Mouse (Mus musculus) liver, embryonic 16.5 days (tissue): Measurements from ENCODE around the gene Cxadr. TPM values are rescaled to one million over a fixed set of nuclear protein-coding genes. Genes with fewer than 3 reads are reported as not detected.

Source experiments
- ATAC-seq: fragments of 200-750 bp; cut with Nextera tagmentation; 2 replicates; pipeline ENCODE4 v1.8.0; 2017; ENCODE audit warnings: low read depth, mild to moderate bottlenecking, moderate number of reproducible peaks, moderate library complexity
- H3K27ac ChIP-seq: fragments of 300-500 bp; sonication (generic); 2 replicates; pipeline ENCODE4 v1.5.1; 2014; ENCODE audit warnings: mild to moderate bottlenecking, low read length
- H3K27me3 ChIP-seq: fragments of 300-500 bp; sonication (generic); 2 replicates; pipeline ENCODE4 v1.6.1; 2014; ENCODE audit warnings: low read depth, low read length, mixed read lengths; ENCODE audit not compliant: control insufficient read depth, insufficient read depth
- H3K36me3 ChIP-seq: fragments of 300-500 bp; sonication (generic); 2 replicates; pipeline ENCODE4 v1.6.1; 2014; ENCODE audit warnings: mild to moderate bottlenecking; ENCODE audit not compliant: control insufficient read depth, insufficient read depth
- H3K4me1 ChIP-seq: fragments of 300-500 bp; sonication (generic); 2 replicates; pipeline ENCODE4 v1.6.1; 2014; ENCODE audit warnings: low read depth, low read length, mixed read lengths; ENCODE audit not compliant: control insufficient read depth
- H3K4me2 ChIP-seq: fragments of 300-500 bp; sonication (generic); 2 replicates; pipeline ENCODE4 v1.6.1; 2014; ENCODE audit warnings: low read depth, low read length, mixed read lengths
- H3K4me3 ChIP-seq: fragments of 300-500 bp; sonication (generic); 2 replicates; pipeline ENCODE4 v1.5.1; 2014; ENCODE audit warnings: low read depth, mild to moderate bottlenecking, low read length
- H3K9ac ChIP-seq: fragments of 300-500 bp; sonication (generic); 2 replicates; pipeline ENCODE4 v1.6.1; 2014; ENCODE audit warnings: low read depth, low read length
- H3K9me3 ChIP-seq: fragments of 300-500 bp; sonication (generic); replicated peaks from 2 replicates; pipeline ENCODE4 v1.6.1; 2016; ENCODE audit warnings: low read length; ENCODE audit not compliant: control insufficient read depth
- WGBS: fragments of 180-500 bp; shearing (Covaris S2); extraction: QIAGEN DNeasy Blood & Tissue Kit; methylation state at CpG from one replicate; pipeline ENCODE4 v1.1.7; 2014; ENCODE audit not compliant: insufficient replicate concordance; 5-methylcytosine and 5-hydroxymethylcytosine counted together
- polyA plus RNA-seq: library from polyadenylated mRNA; unstranded; fragments of >200 nt; fragmentation: Nextera tagmentation; extraction: Ambion mirVana; gene quantifications from 2 replicates; pipeline ENCODE4 v1.2.1, GENCODE M21; 2015

Gene Cxadr
- polyA plus RNA-seq, 1 experiment from 2014 or later = 23.2 TPM

- WGBS = 16% methylated on average over 2 of the region's 2 CpGs
- H3K4me2 ChIP-seq = no peak overlapping the region
Observed at GRCm38 (mm10) chr16:78391354-78391753, 90.1 kb downstream of the Cxadr start.

GRCm38 (mm10) chr16:78398734-78399133, 97.4 kb downstream of the Cxadr start:
- Histone ChIP-seq H3K4me3 (no peak overlapping the region), H3K4me2 (no peak overlapping the region), H3K9ac (no peak overlapping the region), H3K27me3 (no peaks in the 10 kb centered on the region), H3K9me3 (no peaks in the 10 kb centered on the region), H3K36me3 (no peaks in the 10 kb centered on the region), H3K4me1 (no peaks in the 10 kb centered on the region), H3K27ac (no peak overlapping the region)
- no peak for ATAC-seq
- WGBS = 38% methylated on average over 6 of the region's 6 CpGs

More at GRCm38 (mm10) chr16:78391354-78391753, 90.1 kb downstream of the Cxadr start:
- no peaks in the 10 kb centered on the region for H3K9me3 ChIP-seq
- H3K4me1 ChIP-seq = no peaks in the 10 kb centered on the region
- no peak overlapping the region for H3K9ac ChIP-seq
- ATAC-seq = no peak
- no peaks in the 10 kb centered on the region for H3K27me3 ChIP-seq
- H3K4me3 ChIP-seq = no peak overlapping the region
- H3K27ac ChIP-seq = no peak overlapping the region
- no peaks in the 10 kb centered on the region for H3K36me3 ChIP-seq

- no peak overlapping the region for H3K4me3 ChIP-seq
- H3K27me3 ChIP-seq = no peaks in the 10 kb centered on the region
- WGBS = 67% methylated on average over 3 of the region's 3 CpGs
Observed at GRCm38 (mm10) chr16:78399423-78399822, 98.1 kb downstream of the Cxadr start.

GRCm38 (mm10) chr16:78402316-78402715, 101.0 kb downstream of the Cxadr start:
- Histone ChIP-seq H3K27ac (no peak overlapping the region), H3K4me1 (no peaks in the 10 kb centered on the region), H3K36me3 (no peaks in the 10 kb centered on the region), H3K4me3 (no peak overlapping the region), H3K9ac (no peak overlapping the region), H3K9me3 (no peaks in the 10 kb centered on the region), H3K27me3 (no peaks in the 10 kb centered on the region), H3K4me2 (no peak overlapping the region)
- WGBS = 16% methylated on average over 2 of the region's 2 CpGs
- no peak for ATAC-seq

More at GRCm38 (mm10) chr16:78399423-78399822, 98.1 kb downstream of the Cxadr start:
- ATAC-seq = no peak
- Histone ChIP-seq H3K4me2 (no peak overlapping the region), H3K9me3 (no peaks in the 10 kb centered on the region), H3K4me1 (no peaks in the 10 kb centered on the region), H3K27ac (no peak overlapping the region), H3K36me3 (no peaks in the 10 kb centered on the region), H3K9ac (no peak overlapping the region)

- Histone ChIP-seq H3K4me2 (no peak overlapping the region), H3K36me3 (no peaks in the 10 kb centered on the region), H3K27me3 (no peaks in the 10 kb centered on the region), H3K4me1 (no peaks in the 10 kb centered on the region), H3K9ac (no peak overlapping the region), H3K9me3 (no peaks in the 10 kb centered on the region), H3K27ac (no peak overlapping the region), H3K4me3 (no peak overlapping the region)
- WGBS = 64% methylated on average over 2 of the region's 2 CpGs
- no peak for ATAC-seq
Observed at GRCm38 (mm10) chr16:78406657-78407056, 105.4 kb downstream of the Cxadr start.

GRCm38 (mm10) chr16:78407855-78408254, 106.6 kb downstream of the Cxadr start:
- no peak for ATAC-seq
- Histone ChIP-seq H3K4me2 (no peak overlapping the region), H3K36me3 (no peaks in the 10 kb centered on the region), H3K27ac (no peak overlapping the region), H3K9ac (no peak overlapping the region), H3K4me1 (no peaks in the 10 kb centered on the region), H3K27me3 (no peaks in the 10 kb centered on the region), H3K4me3 (no peak overlapping the region), H3K9me3 (no peaks in the 10 kb centered on the region)
- WGBS = 68% methylated on average over 6 of the region's 6 CpGs

Other genes with a start within 250 kb of the Cxadr start
- 7.6 and 9.9 TPM in 2 replicates for gene Btg3, start 75.7 kb downstream of the Cxadr start, polyA plus RNA-seq